Mouse (Mus musculus): ENCODE data around the gene Vmo1. TPM values are rescaled to one million over a fixed set of nuclear protein-coding genes. Genes with fewer than 3 reads are reported as not detected.

Gene Vmo1
- polyA plus RNA-seq, 1 experiment from 2014 or later = 0.80 TPM

DNA sequence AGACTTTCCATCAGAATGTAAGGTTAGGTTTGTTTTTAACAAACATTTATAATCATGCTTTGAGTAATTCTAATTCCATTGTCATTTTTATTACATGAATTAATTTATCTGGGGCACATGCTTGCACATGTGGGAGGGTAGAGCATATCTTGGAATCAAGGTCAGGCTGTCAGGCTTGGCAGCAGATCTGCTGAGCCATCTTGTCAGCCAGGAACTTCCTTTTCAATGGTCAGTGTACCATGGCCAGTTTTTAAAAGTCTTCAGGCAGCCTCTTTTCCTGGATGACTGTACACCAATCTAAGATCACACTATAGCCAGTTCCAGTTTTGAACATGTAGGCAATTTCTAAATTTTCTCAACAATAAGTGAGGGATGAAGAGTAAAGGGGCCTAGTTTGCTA lies 41.7 kb downstream of the Vmo1 start:
- no peak overlapping the region for H3K27ac ChIP-seq (ENCODE audit: low read depth, low read length)
- H3K9me3 ChIP-seq (ENCODE audit: control insufficient read depth, low read length) = no peaks in the 10 kb centered on the region
- no peaks in the 10 kb centered on the region for H3K36me3 ChIP-seq (ENCODE audit: control insufficient read depth, insufficient read depth, low read length)
- 0 out of 2 replicates have a peak, but pooled peaks cover 2% of the 10 kb centered on the region for H3K4me1 ChIP-seq (replicated peaks; ENCODE audit: control insufficient read depth, insufficient read depth, low read length)
- H3K4me2 ChIP-seq = no peak overlapping the region
- no peak for DNase-seq (ENCODE audit: low spot score)
- ATAC-seq (replicated peaks; ENCODE audit: low FRiP score) = no peak
- H3K4me3 ChIP-seq (ENCODE audit: low read depth, low read length) = no peak overlapping the region
- H3K27me3 ChIP-seq (replicated peaks; ENCODE audit: control insufficient read depth, insufficient read depth, low read length) = no peaks in the 10 kb centered on the region
- H3K9ac ChIP-seq (ENCODE audit: low read depth, low read length) = no peak overlapping the region

DNA sequence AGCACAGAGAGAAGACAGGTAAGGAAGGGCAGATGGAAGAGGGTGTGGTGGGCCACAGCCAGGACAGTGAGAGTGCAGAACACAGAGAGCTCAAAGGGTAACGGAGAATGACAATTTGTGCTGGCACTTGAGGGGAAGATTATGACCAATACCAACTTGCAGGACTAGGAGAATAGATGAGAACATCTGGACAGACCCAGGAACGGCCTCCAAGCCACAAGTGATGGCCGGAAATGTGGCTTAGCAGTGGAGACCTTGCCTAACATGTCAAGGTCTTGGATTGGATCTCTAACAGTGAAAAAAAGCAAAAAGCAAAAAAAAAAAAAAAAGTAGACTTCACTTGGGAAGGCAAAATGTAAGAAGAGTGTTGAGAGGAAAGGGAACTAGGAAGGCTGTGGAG lies 44.7 kb downstream of the Vmo1 start:
- 71% methylated on average over 3 of the region's 3 CpGs for WGBS
- ATAC-seq (replicated peaks; ENCODE audit: low FRiP score) = no peak
- Histone ChIP-seq H3K27me3 (replicated peaks; ENCODE audit: control insufficient read depth, insufficient read depth, low read length) (peaks cover 19% of the 10 kb centered on the region), H3K36me3 (ENCODE audit: control insufficient read depth, insufficient read depth, low read length) (no peaks in the 10 kb centered on the region), H3K4me2 (no peak overlapping the region), H3K9ac (ENCODE audit: low read depth, low read length) (no peak overlapping the region), H3K27ac (ENCODE audit: low read depth, low read length) (no peak overlapping the region), H3K4me3 (ENCODE audit: low read depth, low read length) (no peak overlapping the region), H3K4me1 (replicated peaks; ENCODE audit: control insufficient read depth, insufficient read depth, low read length) (0 out of 2 replicates have a peak, but pooled peaks cover 2% of the 10 kb centered on the region), H3K9me3 (ENCODE audit: control insufficient read depth, low read length) (no peaks in the 10 kb centered on the region)
- no peak for DNase-seq (ENCODE audit: low spot score)

DNA sequence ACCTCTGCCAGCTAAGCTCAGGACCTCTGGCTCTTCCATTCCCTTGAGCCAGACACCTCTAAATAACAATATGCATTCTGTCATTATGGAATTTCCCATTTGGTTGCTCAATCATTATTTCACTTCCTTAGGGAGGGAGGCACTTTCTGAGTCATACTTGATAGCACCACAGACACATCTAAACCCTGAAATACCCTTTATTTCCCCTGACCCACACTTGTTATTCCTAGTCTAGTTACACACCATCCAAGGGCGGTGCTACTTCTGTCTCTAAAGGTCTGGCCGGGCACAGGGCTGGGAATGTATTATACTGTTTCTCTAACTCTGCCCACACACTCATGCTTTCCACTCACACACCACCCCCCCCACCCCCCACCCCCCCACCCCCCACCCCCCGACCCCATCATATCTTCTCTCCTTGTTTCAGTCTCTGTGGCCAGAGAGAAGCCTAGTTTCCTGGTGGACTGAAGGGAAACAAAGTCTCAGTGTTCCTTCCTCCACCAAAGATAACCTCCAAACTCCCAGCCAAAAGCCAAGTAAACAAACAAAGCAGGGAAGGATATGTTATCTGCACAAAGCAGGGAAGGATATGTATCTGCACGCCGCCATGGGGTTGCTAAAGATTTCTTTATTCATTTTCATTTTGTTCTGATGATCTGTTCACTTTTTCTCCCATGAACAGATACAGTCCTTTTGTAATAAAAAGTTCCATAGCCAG lies 46.4 kb downstream of the Vmo1 start:
- H3K27me3 ChIP-seq (replicated peaks; ENCODE audit: control insufficient read depth, insufficient read depth, low read length) = peaks cover 34% of the 10 kb centered on the region
- ATAC-seq (replicated peaks; ENCODE audit: low FRiP score) = no peak

DNA sequence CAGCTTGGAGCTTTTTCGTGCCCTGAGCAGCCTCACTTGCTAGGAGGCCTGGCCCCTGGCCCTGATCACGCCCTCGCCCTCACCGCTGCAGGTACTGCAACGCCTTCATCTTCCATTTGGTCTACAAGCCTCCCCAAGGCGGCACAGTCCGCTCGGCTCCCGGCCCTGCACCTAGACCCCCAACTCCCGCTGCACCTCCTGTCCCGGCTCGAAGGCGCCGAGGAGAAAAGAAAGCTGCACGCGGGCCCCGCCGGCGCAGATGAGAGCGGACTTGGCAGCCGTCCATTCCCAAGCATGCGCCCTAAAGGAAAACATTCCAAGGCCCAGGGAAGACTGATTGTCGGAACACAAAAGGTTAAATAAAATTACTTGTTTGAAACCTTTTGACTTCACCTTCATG lies 48.6 kb downstream of the Vmo1 start:
- no peak overlapping the region for H3K9ac ChIP-seq (ENCODE audit: low read depth, low read length)
- no peaks in the 10 kb centered on the region; the same call in 1 of the 2 replicates for H3K9me3 ChIP-seq (ENCODE audit: control insufficient read depth, low read length)
- peak overlapping the region; percentile 44 for H3K4me2 ChIP-seq
- WGBS = 33% methylated on average over 23 of the region's 23 CpGs
- H3K4me3 ChIP-seq (ENCODE audit: low read depth, low read length) = peak overlapping the region; percentile 14; the same call in 1 of the 2 replicates
- no peaks in the 10 kb centered on the region for H3K4me1 ChIP-seq (replicated peaks; ENCODE audit: control insufficient read depth, insufficient read depth, low read length)
- ATAC-seq (replicated peaks; ENCODE audit: low FRiP score) (no peak), DNase-seq (ENCODE audit: low spot score) (no peak)
- no peak overlapping the region for H3K27ac ChIP-seq (ENCODE audit: low read depth, low read length)
- H3K36me3 ChIP-seq (ENCODE audit: control insufficient read depth, insufficient read depth, low read length) = no peaks in the 10 kb centered on the region
- H3K27me3 ChIP-seq (replicated peaks; ENCODE audit: control insufficient read depth, insufficient read depth, low read length) = peaks cover 48% of the 10 kb centered on the region

More for the DNA sequence above, 46.4 kb downstream of the Vmo1 start:
- H3K27ac ChIP-seq (ENCODE audit: low read depth, low read length) = no peak overlapping the region
- H3K9ac ChIP-seq (ENCODE audit: low read depth, low read length) = no peak overlapping the region
- no peak overlapping the region for H3K4me3 ChIP-seq (ENCODE audit: low read depth, low read length)
- H3K4me1 ChIP-seq (replicated peaks; ENCODE audit: control insufficient read depth, insufficient read depth, low read length) = no peaks in the 10 kb centered on the region
- H3K4me2 ChIP-seq = no peak overlapping the region
- 50% methylated on average over 5 of the region's 5 CpGs for WGBS
- H3K36me3 ChIP-seq (ENCODE audit: control insufficient read depth, insufficient read depth, low read length) = no peaks in the 10 kb centered on the region
- H3K9me3 ChIP-seq (ENCODE audit: control insufficient read depth, low read length) = no peaks in the 10 kb centered on the region
- DNase-seq (ENCODE audit: low spot score) = no peak

DNA sequence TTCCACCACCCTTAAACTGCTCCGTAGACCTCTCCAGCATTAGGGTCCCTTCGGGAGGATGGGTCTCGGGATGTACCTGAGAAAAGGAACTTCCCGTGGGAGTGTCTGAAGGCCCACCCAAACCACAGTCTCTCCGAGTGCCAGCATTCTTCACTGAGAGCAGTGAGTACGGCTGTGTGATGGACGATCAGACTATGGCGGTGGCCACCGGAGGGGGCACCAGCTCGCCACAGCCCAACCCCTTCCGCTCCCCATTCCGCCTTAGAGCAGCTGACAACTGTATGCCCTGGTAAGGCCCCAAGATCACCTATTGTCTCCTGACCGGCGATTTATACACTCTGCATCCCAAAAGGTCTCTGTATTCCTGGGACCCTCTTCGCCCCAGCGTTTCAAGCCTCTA lies 49.2 kb downstream of the Vmo1 start:
- no peaks in the 10 kb centered on the region for H3K4me1 ChIP-seq (replicated peaks; ENCODE audit: control insufficient read depth, insufficient read depth, low read length)

DNA sequence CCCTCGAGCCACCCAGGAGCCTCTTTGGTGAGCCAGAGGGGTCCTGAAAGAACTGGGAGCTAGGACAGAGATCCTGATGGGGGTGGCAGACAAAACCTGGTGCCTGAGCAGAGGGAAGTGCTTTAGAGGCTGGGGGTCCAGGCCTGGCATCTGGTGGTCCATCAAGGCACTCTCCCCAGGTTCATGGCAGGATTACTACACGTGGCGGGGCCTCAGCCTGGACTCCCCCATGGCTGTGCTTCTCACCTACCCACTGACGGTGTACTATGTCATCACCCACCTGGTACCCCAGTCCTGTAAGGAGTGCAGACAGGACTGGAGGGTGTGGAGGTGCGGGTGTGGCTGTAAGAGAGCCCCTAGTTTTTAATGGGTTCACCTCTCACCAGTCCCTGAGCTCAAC lies 50.4 kb downstream of the Vmo1 start:
- no peak overlapping the region for H3K27ac ChIP-seq (ENCODE audit: low read depth, low read length)
- H3K4me1 ChIP-seq (replicated peaks; ENCODE audit: control insufficient read depth, insufficient read depth, low read length) = peaks cover 2% of the 10 kb centered on the region; the same call in 1 of the 2 replicates
- no peak overlapping the region for H3K9ac ChIP-seq (ENCODE audit: low read depth, low read length)
- DNase-seq (ENCODE audit: low spot score) (no peak), ATAC-seq (replicated peaks; ENCODE audit: low FRiP score) (no peak)
- 76% methylated on average over 5 of the region's 5 CpGs for WGBS
- peaks cover 67% of the 10 kb centered on the region for H3K27me3 ChIP-seq (replicated peaks; ENCODE audit: control insufficient read depth, insufficient read depth, low read length)
- H3K9me3 ChIP-seq (ENCODE audit: control insufficient read depth, low read length) = no peaks in the 10 kb centered on the region; the same call in 1 of the 2 replicates
- no peak overlapping the region for H3K4me3 ChIP-seq (ENCODE audit: low read depth, low read length)
- H3K4me2 ChIP-seq = no peak overlapping the region
- no peaks in the 10 kb centered on the region for H3K36me3 ChIP-seq (ENCODE audit: control insufficient read depth, insufficient read depth, low read length)

More for the DNA sequence above, 49.2 kb downstream of the Vmo1 start:
- DNase-seq (ENCODE audit: low spot score) = no peak
- Histone ChIP-seq H3K27ac (ENCODE audit: low read depth, low read length) (no peak overlapping the region), H3K9ac (ENCODE audit: low read depth, low read length) (no peak overlapping the region), H3K4me3 (ENCODE audit: low read depth, low read length) (no peak overlapping the region), H3K9me3 (ENCODE audit: control insufficient read depth, low read length) (no peaks in the 10 kb centered on the region; the same call in 1 of the 2 replicates), H3K27me3 (replicated peaks; ENCODE audit: control insufficient read depth, insufficient read depth, low read length) (peaks cover 55% of the 10 kb centered on the region), H3K36me3 (ENCODE audit: control insufficient read depth, insufficient read depth, low read length) (no peaks in the 10 kb centered on the region), H3K4me2 (peak overlapping the region; percentile 44)
- 25% methylated on average over 16 of the region's 16 CpGs for WGBS
- no peak for ATAC-seq (replicated peaks; ENCODE audit: low FRiP score)

Other genes with a start within 250 kb of the Vmo1 start
- gene Alox12e, start 192.0 kb downstream of the Vmo1 start, polyA plus RNA-seq (2014; fragmentation: Nextera tagmentation; extraction: Ambion mirVana) = 0.29 TPM in 1 of 2 replicates, not detected in the other
- 1.0 and 2.1 TPM in 2 replicates for gene Alox15, start 162.6 kb downstream of the Vmo1 start, polyA plus RNA-seq (2014; fragmentation: Nextera tagmentation; extraction: Ambion mirVana)
- gene Pelp1, start 104.6 kb downstream of the Vmo1 start, polyA plus RNA-seq (2014; fragmentation: Nextera tagmentation; extraction: Ambion mirVana) = 48.5 and 51.2 TPM in 2 replicates
- 31.5 and 35.9 TPM in 2 replicates for gene Arrb2, start 82.0 kb downstream of the Vmo1 start, polyA plus RNA-seq (2014; fragmentation: Nextera tagmentation; extraction: Ambion mirVana)
- gene Med11, start 62.7 kb downstream of the Vmo1 start, polyA plus RNA-seq (2014; fragmentation: Nextera tagmentation; extraction: Ambion mirVana) = 33.8 and 36.2 TPM in 2 replicates
- gene Zmynd15, start 55.2 kb downstream of the Vmo1 start, polyA plus RNA-seq (2014; fragmentation: Nextera tagmentation; extraction: Ambion mirVana) = 0.19 and 0.58 TPM in 2 replicates
- gene Cxcl16, start 54.6 kb downstream of the Vmo1 start, polyA plus RNA-seq (2014; fragmentation: Nextera tagmentation; extraction: Ambion mirVana) = 0.91 and 1.6 TPM in 2 replicates
- gene Tm4sf5, start 9.4 kb downstream of the Vmo1 start, polyA plus RNA-seq (2014; fragmentation: Nextera tagmentation; extraction: Ambion mirVana) = 5.5 TPM in 2 replicates
- 20.2 and 20.5 TPM in 2 replicates for gene Gltpd2, start 4.6 kb upstream of the Vmo1 start, polyA plus RNA-seq (2014; fragmentation: Nextera tagmentation; extraction: Ambion mirVana)
- 619 and 649 TPM in 2 replicates for gene Psmb6, start 10.8 kb upstream of the Vmo1 start, polyA plus RNA-seq (2014; fragmentation: Nextera tagmentation; extraction: Ambion mirVana)
- not detected in 2 replicates for gene Gm40193, start 18.3 kb upstream of the Vmo1 start, polyA plus RNA-seq (2014; fragmentation: Nextera tagmentation; extraction: Ambion mirVana)
- 2.7 and 3.4 TPM in 2 replicates for gene Pld2, start 25.4 kb upstream of the Vmo1 start, polyA plus RNA-seq (2014; fragmentation: Nextera tagmentation; extraction: Ambion mirVana)
- 15.6 and 16.0 TPM in 2 replicates for gene Mink1, start 48.3 kb upstream of the Vmo1 start, polyA plus RNA-seq (2014; fragmentation: Nextera tagmentation; extraction: Ambion mirVana)
- not detected in 2 replicates for gene 4930544D05Rik, start 101.2 kb upstream of the Vmo1 start, polyA plus RNA-seq (2014; fragmentation: Nextera tagmentation; extraction: Ambion mirVana)
- not detected in 2 replicates for gene Chrne, start 104.6 kb upstream of the Vmo1 start, polyA plus RNA-seq (2014; fragmentation: Nextera tagmentation; extraction: Ambion mirVana)
- gene Gp1ba, start 124.5 kb upstream of the Vmo1 start, polyA plus RNA-seq (2014; fragmentation: Nextera tagmentation; extraction: Ambion mirVana) = 15.3 and 16.4 TPM in 2 replicates
- gene Rnf167, start 132.6 kb upstream of the Vmo1 start, polyA plus RNA-seq (2014; fragmentation: Nextera tagmentation; extraction: Ambion mirVana) = 113 and 114 TPM in 2 replicates
- gene Slc25a11, start 132.9 kb upstream of the Vmo1 start, polyA plus RNA-seq (2014; fragmentation: Nextera tagmentation; extraction: Ambion mirVana) = 115 and 126 TPM in 2 replicates
- 2,285 and 2,367 TPM in 2 replicates for gene Pfn1, start 140.0 kb upstream of the Vmo1 start, polyA plus RNA-seq (2014; fragmentation: Nextera tagmentation; extraction: Ambion mirVana)
- gene Eno3, start 142.6 kb upstream of the Vmo1 start, polyA plus RNA-seq (2014; fragmentation: Nextera tagmentation; extraction: Ambion mirVana) = 19.8 and 20.1 TPM in 2 replicates
- gene Spag7, start 154.8 kb upstream of the Vmo1 start, polyA plus RNA-seq (2014; fragmentation: Nextera tagmentation; extraction: Ambion mirVana) = 132 and 146 TPM in 2 replicates
- gene Camta2, start 173.5 kb upstream of the Vmo1 start, polyA plus RNA-seq (2014; fragmentation: Nextera tagmentation; extraction: Ambion mirVana) = 10.4 and 13.1 TPM in 2 replicates
- gene Inca1, start 185.5 kb upstream of the Vmo1 start, polyA plus RNA-seq (2014; fragmentation: Nextera tagmentation; extraction: Ambion mirVana) = 0.96 and 1.1 TPM in 2 replicates
- 3.1 and 3.8 TPM in 2 replicates for gene Kif1c, start 185.9 kb upstream of the Vmo1 start, polyA plus RNA-seq (2014; fragmentation: Nextera tagmentation; extraction: Ambion mirVana)
- 3.3 and 4.0 TPM in 2 replicates for gene Zfp3, start 249.6 kb upstream of the Vmo1 start, polyA plus RNA-seq (2014; fragmentation: Nextera tagmentation; extraction: Ambion mirVana)

Measured in liver, embryonic 11.5 days (tissue).